Mouse (Mus musculus): ENCODE measurements around the gene Col4a3. TPM values are rescaled to one million over a fixed set of nuclear protein-coding genes. Genes with fewer than 3 reads are reported as not detected.
A peak's percentile ranks its signal among the peaks of the same experiment; 100 is the strongest.

Col4a3 gene
- 0.08 and 0.12 TPM in 2 replicates for polyA plus RNA-seq (2016; fragmentation: Nextera tagmentation; extraction: Ambion mirVana)

GRCm38 (mm10) chr1:82586713-82587399 lies at the start of gene Col4a3, which contains the start of gene Col4a4:
Col4a3 (plus strand) TSS chr1:82586921.
Col4a4 (minus strand) TSS chr1:82586849.
- peak; percentile 34 for DNase-seq (ENCODE audit: low spot score)
- peaks cover 41% of the 10 kb centered on the region for H3K27me3 ChIP-seq (replicated peaks; ENCODE audit: low read depth, poor library complexity, severe bottlenecking)
- peak within 1 kb of the TSS; percentile 55 for H3K4me3 ChIP-seq
- H3K36me3 ChIP-seq (replicated peaks) = no peaks in the 10 kb centered on the region
- 4% methylated on average over 34 of the region's 34 CpGs for WGBS
- H3K27ac ChIP-seq (replicated peaks) = no peak within 1 kb of the TSS
- no peaks in the 10 kb centered on the region for H3K9me3 ChIP-seq
- peaks cover 11% of the 10 kb centered on the region for H3K4me1 ChIP-seq

DNA sequence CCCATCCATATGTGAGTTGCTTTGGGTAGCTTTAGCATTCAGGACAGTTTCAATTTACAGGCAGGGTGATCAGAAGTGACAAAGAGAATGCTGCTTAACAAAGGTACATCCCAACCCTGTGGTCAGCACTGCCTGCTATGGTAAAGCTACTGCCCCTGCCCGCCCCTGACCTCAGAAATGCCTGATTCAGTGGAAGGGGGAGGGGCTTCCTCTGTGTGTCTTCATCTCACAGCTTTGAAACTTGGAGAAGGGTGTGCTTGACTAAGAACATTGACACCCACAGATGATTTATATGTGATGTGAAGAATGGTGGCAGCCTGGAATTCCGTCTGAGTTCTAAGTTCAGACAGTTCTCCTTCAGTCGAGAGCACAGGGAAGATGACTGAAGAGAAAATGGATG lies 48.9 kb upstream of the Col4a3 start:
- 68% methylated on average over 3 of the region's 3 CpGs for WGBS
- no peaks in the 10 kb centered on the region for H3K27me3 ChIP-seq (replicated peaks; ENCODE audit: low read depth, poor library complexity, severe bottlenecking)
- H3K4me3 ChIP-seq = no peak overlapping the region
- H3K36me3 ChIP-seq (replicated peaks) = no peaks in the 10 kb centered on the region
- H3K4me1 ChIP-seq = no peaks in the 10 kb centered on the region
- no peaks in the 10 kb centered on the region for H3K9me3 ChIP-seq
- no peak for DNase-seq (ENCODE audit: low spot score)
- H3K27ac ChIP-seq (replicated peaks) = no peak overlapping the region

DNA sequence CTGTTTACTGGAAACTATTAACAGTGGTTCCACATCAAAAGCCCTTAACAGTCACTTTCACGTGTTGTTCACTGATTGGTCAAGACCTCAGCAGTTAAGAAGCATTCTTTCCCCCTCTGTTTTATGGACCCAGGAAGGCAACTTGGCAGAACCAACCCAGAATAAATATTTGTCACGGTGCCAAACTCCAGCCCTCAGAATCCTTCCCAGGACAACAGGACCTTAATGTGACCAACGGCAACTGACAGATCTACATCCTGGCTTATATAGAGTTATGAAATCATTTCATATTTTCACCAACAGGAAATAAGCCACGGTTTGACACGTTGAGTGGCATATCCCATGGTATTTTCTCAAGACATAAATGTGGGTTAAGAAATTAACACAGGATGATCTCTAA lies 46.7 kb upstream of the Col4a3 start:
- Histone ChIP-seq H3K36me3 (replicated peaks) (no peaks in the 10 kb centered on the region), H3K9me3 (no peaks in the 10 kb centered on the region), H3K27me3 (replicated peaks; ENCODE audit: low read depth, poor library complexity, severe bottlenecking) (no peaks in the 10 kb centered on the region), H3K4me3 (no peak overlapping the region), H3K4me1 (no peaks in the 10 kb centered on the region), H3K27ac (replicated peaks) (no peak overlapping the region)
- no peak for DNase-seq (ENCODE audit: low spot score)
- WGBS = 86% methylated on average over 5 of the region's 5 CpGs

GRCm38 (mm10) chr1:82543934-82544333 lies 42.8 kb upstream of the Col4a3 start:
- WGBS = 95% methylated on average over 2 of the region's 2 CpGs
- H3K27ac ChIP-seq (replicated peaks) = no peak overlapping the region
- H3K9me3 ChIP-seq = no peaks in the 10 kb centered on the region
- H3K4me3 ChIP-seq = no peak overlapping the region
- H3K4me1 ChIP-seq = no peaks in the 10 kb centered on the region
- no peaks in the 10 kb centered on the region for H3K27me3 ChIP-seq (replicated peaks; ENCODE audit: low read depth, poor library complexity, severe bottlenecking)
- DNase-seq (ENCODE audit: low spot score) = no peak
- no peaks in the 10 kb centered on the region for H3K36me3 ChIP-seq (replicated peaks)

GRCm38 (mm10) chr1:82544419-82545185 lies 42.1 kb upstream of the Col4a3 start:
- no peak overlapping the region for H3K27ac ChIP-seq (replicated peaks)
- no peak overlapping the region for H3K4me3 ChIP-seq
- H3K4me1 ChIP-seq = no peaks in the 10 kb centered on the region
- 84% methylated on average over 6 of the region's 6 CpGs for WGBS
- no peaks in the 10 kb centered on the region for H3K36me3 ChIP-seq (replicated peaks)
- H3K9me3 ChIP-seq = no peaks in the 10 kb centered on the region
- H3K27me3 ChIP-seq (replicated peaks; ENCODE audit: low read depth, poor library complexity, severe bottlenecking) = no peaks in the 10 kb centered on the region
- no peak for DNase-seq (ENCODE audit: low spot score)

DNA sequence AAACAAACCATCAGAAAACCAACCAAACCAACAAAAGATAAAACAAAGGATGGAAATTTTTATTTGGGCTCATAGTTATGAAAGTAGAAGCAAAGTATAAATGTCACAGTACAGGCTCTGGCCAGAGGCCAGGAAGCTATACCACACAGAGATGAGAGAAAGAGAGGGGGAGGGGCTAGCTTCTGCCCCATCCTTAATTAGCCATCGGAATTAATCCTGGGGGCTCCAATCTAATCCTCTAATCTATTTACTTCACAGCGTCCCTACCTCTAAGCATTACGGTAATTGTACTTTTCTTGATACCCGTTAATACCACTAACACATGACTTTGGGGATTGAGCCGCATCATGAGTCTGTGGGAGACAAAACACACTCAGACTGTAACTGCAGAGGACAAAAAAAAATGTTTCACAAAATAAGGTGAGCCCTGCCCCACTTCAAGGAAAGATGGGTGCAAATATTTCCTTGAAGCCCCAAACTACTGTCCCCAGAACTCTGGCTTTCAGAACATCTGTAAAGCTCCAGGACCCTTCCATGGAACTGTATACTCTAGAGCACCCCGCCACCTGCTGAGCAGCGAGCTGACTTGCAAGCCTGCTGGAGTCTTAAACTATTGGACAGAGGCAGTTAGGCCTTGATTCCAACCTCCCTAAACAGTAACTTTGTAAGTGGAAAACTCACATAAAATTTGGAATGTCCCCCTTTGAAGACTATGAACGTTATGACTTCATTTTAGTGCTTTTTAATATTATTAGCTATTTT lies 41.3 kb upstream of the Col4a3 start:
- no peaks in the 10 kb centered on the region for H3K4me1 ChIP-seq
- WGBS = 72% methylated on average over 8 of the region's 8 CpGs
- H3K36me3 ChIP-seq (replicated peaks) = no peaks in the 10 kb centered on the region
- H3K27me3 ChIP-seq (replicated peaks; ENCODE audit: low read depth, poor library complexity, severe bottlenecking) = no peaks in the 10 kb centered on the region
- no peak overlapping the region for H3K4me3 ChIP-seq
- H3K27ac ChIP-seq (replicated peaks) = no peak overlapping the region
- DNase-seq (ENCODE audit: low spot score) = no peak
- no peaks in the 10 kb centered on the region for H3K9me3 ChIP-seq

GRCm38 (mm10) chr1:82554443-82554850 lies 32.3 kb upstream of the Col4a3 start:
- Histone ChIP-seq H3K27me3 (replicated peaks; ENCODE audit: low read depth, poor library complexity, severe bottlenecking) (no peaks in the 10 kb centered on the region), H3K4me3 (no peak overlapping the region), H3K9me3 (no peaks in the 10 kb centered on the region), H3K4me1 (no peaks in the 10 kb centered on the region), H3K27ac (replicated peaks) (no peak overlapping the region), H3K36me3 (replicated peaks) (no peaks in the 10 kb centered on the region)
- peak; percentile 61 for DNase-seq (ENCODE audit: low spot score)
- WGBS = 44% methylated on average over 6 of the region's 6 CpGs

GRCm38 (mm10) chr1:82554889-82555288 lies 31.8 kb upstream of the Col4a3 start:
- Histone ChIP-seq H3K4me1 (no peaks in the 10 kb centered on the region), H3K9me3 (no peaks in the 10 kb centered on the region), H3K27me3 (replicated peaks; ENCODE audit: low read depth, poor library complexity, severe bottlenecking) (no peaks in the 10 kb centered on the region), H3K27ac (replicated peaks) (no peak overlapping the region), H3K36me3 (replicated peaks) (no peaks in the 10 kb centered on the region), H3K4me3 (no peak overlapping the region)
- WGBS = 73% methylated on average over 5 of the region's 5 CpGs
- no peak for DNase-seq (ENCODE audit: low spot score)

GRCm38 (mm10) chr1:82560223-82560622 lies 26.5 kb upstream of the Col4a3 start:
- Histone ChIP-seq H3K36me3 (replicated peaks) (no peaks in the 10 kb centered on the region), H3K27ac (replicated peaks) (no peak overlapping the region), H3K4me1 (no peaks in the 10 kb centered on the region), H3K4me3 (no peak overlapping the region), H3K27me3 (replicated peaks; ENCODE audit: low read depth, poor library complexity, severe bottlenecking) (no peaks in the 10 kb centered on the region), H3K9me3 (no peaks in the 10 kb centered on the region)
- WGBS = 74% methylated on average over 4 of the region's 4 CpGs
- DNase-seq (ENCODE audit: low spot score) = no peak

DNA sequence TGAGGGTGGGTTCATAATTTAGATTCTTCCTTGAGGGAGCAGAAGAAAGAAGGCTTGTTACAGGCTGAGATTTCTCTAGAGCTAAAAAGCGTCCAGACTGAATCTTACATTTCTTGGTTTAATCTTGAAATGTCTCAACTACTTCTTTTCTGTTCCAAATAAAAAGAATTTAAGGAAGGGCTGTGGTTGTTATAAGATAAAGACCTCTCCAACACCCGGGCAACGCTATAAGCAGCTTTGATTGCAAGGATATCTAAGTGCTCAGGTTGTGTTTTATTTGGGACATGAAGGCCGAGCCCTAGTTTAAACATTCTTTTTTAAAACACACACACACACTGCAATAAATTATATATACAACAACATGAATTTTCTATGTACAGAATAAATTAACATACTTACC lies 17.3 kb upstream of the Col4a3 start:
- no peak for DNase-seq (ENCODE audit: low spot score)
- H3K27ac ChIP-seq (replicated peaks) = no peak overlapping the region
- H3K9me3 ChIP-seq = no peaks in the 10 kb centered on the region
- 90% methylated on average over 4 of the region's 4 CpGs for WGBS
- H3K4me3 ChIP-seq = no peak overlapping the region
- no peaks in the 10 kb centered on the region for H3K4me1 ChIP-seq
- no peaks in the 10 kb centered on the region for H3K36me3 ChIP-seq (replicated peaks)
- H3K27me3 ChIP-seq (replicated peaks; ENCODE audit: low read depth, poor library complexity, severe bottlenecking) = no peaks in the 10 kb centered on the region

DNA sequence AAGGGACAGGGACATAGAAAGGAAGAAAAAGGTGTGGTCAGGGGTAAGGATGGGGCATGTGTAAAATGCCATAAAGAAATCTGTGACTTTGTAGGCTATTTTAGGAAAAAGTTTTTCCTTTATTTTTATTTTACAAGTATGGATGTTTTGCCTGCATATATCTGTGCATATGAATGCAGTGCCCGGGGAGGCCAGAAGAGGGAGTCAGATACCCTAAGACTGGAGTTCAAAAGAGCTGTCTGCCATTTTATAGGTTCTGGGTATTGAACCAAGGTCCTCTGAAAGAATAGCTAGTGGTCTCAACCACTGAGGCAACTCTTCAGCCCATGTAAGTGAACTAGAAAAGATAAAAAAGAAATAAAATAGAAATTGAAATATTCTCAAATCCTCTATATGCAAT lies 15.0 kb upstream of the Col4a3 start:
- no peaks in the 10 kb centered on the region for H3K27me3 ChIP-seq (replicated peaks; ENCODE audit: low read depth, poor library complexity, severe bottlenecking)
- no peak for DNase-seq (ENCODE audit: low spot score)
- H3K4me3 ChIP-seq = no peak overlapping the region
- 74% methylated on average over 1 of the region's 1 CpGs for WGBS
- H3K36me3 ChIP-seq (replicated peaks) = no peaks in the 10 kb centered on the region
- no peak overlapping the region for H3K27ac ChIP-seq (replicated peaks)
- H3K9me3 ChIP-seq = no peaks in the 10 kb centered on the region
- no peaks in the 10 kb centered on the region for H3K4me1 ChIP-seq

DNA sequence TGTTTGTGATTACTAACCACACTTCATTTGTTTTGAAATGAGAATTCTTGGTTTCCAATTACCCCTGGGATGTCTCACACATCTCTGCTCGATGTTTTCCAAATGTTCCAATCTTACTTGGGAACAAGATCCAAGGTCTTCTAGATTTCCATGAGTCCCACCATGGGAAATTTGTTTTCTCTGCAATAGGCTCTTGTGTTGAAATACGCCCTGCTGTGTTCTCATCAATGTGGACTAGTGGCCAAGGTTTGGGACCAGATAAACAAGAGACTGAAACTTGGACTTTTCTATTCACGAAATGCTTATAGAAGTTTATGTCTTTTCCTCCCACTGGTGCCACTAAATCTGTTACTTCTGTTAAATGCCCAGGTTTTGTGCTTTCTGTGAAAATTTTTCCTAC lies 11.0 kb upstream of the Col4a3 start:
- Histone ChIP-seq H3K4me3 (no peak overlapping the region), H3K27ac (replicated peaks) (no peak overlapping the region), H3K4me1 (no peaks in the 10 kb centered on the region), H3K27me3 (replicated peaks; ENCODE audit: low read depth, poor library complexity, severe bottlenecking) (no peaks in the 10 kb centered on the region), H3K36me3 (replicated peaks) (no peaks in the 10 kb centered on the region), H3K9me3 (no peaks in the 10 kb centered on the region)
- 86% methylated on average over 3 of the region's 3 CpGs for WGBS
- DNase-seq (ENCODE audit: low spot score) = no peak
